Mouse (Mus musculus) hindbrain, embryonic 12.5 days (tissue): Measurements from ENCODE around the gene Pla2g16. TPM values are rescaled to one million over a fixed set of nuclear protein-coding genes. Genes with fewer than 3 reads are reported as not detected.

Experiments used
- ATAC-seq: fragments of 200-750 bp; cut with Nextera tagmentation; 2 replicates; pipeline ENCODE4 v1.8.0; 2017; ENCODE audit warnings: moderate TSS enrichment; ENCODE audit not compliant: low FRiP score
- H3K27ac ChIP-seq: fragments of 300-500 bp; sonication (generic); 2 replicates; pipeline ENCODE4 v1.5.1; 2016; ENCODE audit warnings: mild to moderate bottlenecking
- H3K27me3 ChIP-seq: fragments of 300-500 bp; sonication (generic); 2 replicates; pipeline ENCODE4 v1.6.1; 2016; ENCODE audit warnings: mild to moderate bottlenecking
- H3K36me3 ChIP-seq: fragments of 300-500 bp; sonication (generic); 2 replicates; pipeline ENCODE4 v1.6.1; 2016; ENCODE audit warnings: mild to moderate bottlenecking
- H3K4me1 ChIP-seq: fragments of 300-500 bp; sonication (generic); 2 replicates; pipeline ENCODE4 v1.6.1; 2016
- H3K4me2 ChIP-seq: fragments of 300-500 bp; sonication (generic); replicated peaks from 2 replicates; pipeline ENCODE4 v1.6.1; 2016; ENCODE audit warnings: mild to moderate bottlenecking
- H3K4me3 ChIP-seq: fragments of 300-500 bp; sonication (generic); 2 replicates; pipeline ENCODE4 v1.5.1; 2016; ENCODE audit warnings: mild to moderate bottlenecking
- H3K9ac ChIP-seq: fragments of 300-500 bp; sonication (generic); 2 replicates; pipeline ENCODE4 v1.6.1; 2016; ENCODE audit warnings: mild to moderate bottlenecking, moderate library complexity
- H3K9me3 ChIP-seq: fragments of 300-500 bp; sonication (generic); replicated peaks from 2 replicates; pipeline ENCODE4 v1.6.1; 2016; ENCODE audit warnings: mild to moderate bottlenecking
- WGBS: fragments of 180-500 bp; shearing (Covaris S2); methylation state at CpG from one replicate; pipeline ENCODE4 v1.1.7; 2016; 5-methylcytosine and 5-hydroxymethylcytosine counted together
- polyA plus RNA-seq: library from polyadenylated mRNA; unstranded; fragments of >200 nt; fragmentation: Nextera tagmentation; extraction: Ambion mirVana; gene quantifications from 2 replicates; pipeline ENCODE4 v1.2.1, GENCODE M21; 2016

Pla2g16 gene
- polyA plus RNA-seq: 2.8 and 4.8 TPM in 2 replicates

- Histone ChIP-seq H3K9ac (no peak within 1 kb of the TSS), H3K4me3 (peak within 1 kb of the TSS; percentile 39), H3K4me2 (peak within 1 kb of the TSS; percentile 63), H3K27ac (no peak within 1 kb of the TSS), H3K36me3 (no peaks in the 10 kb centered on the region), H3K4me1 (peaks cover 7% of the 10 kb centered on the region; the same call in 1 of the 2 replicates), H3K9me3 (no peaks in the 10 kb centered on the region), H3K27me3 (peaks cover 12% of the 10 kb centered on the region)
- 0 out of 2 replicates have a peak, but pooled peaks have one; percentile 43 for ATAC-seq
- WGBS: under 1% methylated on average over 27 of the region's 27 CpGs
Measured at GRCm38 (mm10) chr19:7557328-7557822, at the start of gene Pla2g16. Gene Pla2g16 (plus strand): TSS chr19:7557459.

- Histone ChIP-seq H3K4me1 (no peaks in the 10 kb centered on the region), H3K36me3 (peaks cover 6% of the 10 kb centered on the region), H3K9me3 (no peaks in the 10 kb centered on the region), H3K27me3 (no peaks in the 10 kb centered on the region), H3K27ac (no peak overlapping the region), H3K9ac (no peak overlapping the region), H3K4me3 (no peak overlapping the region), H3K4me2 (no peak overlapping the region)
- no peak for ATAC-seq
- WGBS: 70% methylated on average over 4 of the region's 4 CpGs
Measured at GRCm38 (mm10) chr19:7508026-7508425, 49.2 kb upstream of the Pla2g16 start.

GRCm38 (mm10) chr19:7516437-7516836 is 40.8 kb upstream of the Pla2g16 start:
- Histone ChIP-seq H3K9ac (no peak overlapping the region), H3K9me3 (no peaks in the 10 kb centered on the region), H3K4me3 (no peak overlapping the region), H3K27me3 (no peaks in the 10 kb centered on the region), H3K4me1 (no peaks in the 10 kb centered on the region), H3K36me3 (peaks cover 19% of the 10 kb centered on the region), H3K27ac (no peak overlapping the region), H3K4me2 (no peak overlapping the region)
- WGBS: 93% methylated on average over 1 of the region's 1 CpGs
- ATAC-seq: no peak

GRCm38 (mm10) chr19:7521619-7522018 is 35.6 kb upstream of the Pla2g16 start:
- no peak for ATAC-seq
- H3K27me3 ChIP-seq: no peaks in the 10 kb centered on the region
- H3K4me1 ChIP-seq: no peaks in the 10 kb centered on the region
- peaks cover 38% of the 10 kb centered on the region for H3K36me3 ChIP-seq
- WGBS: 93% methylated on average over 3 of the region's 3 CpGs
- no peak overlapping the region for H3K4me3 ChIP-seq
- H3K9me3 ChIP-seq: no peaks in the 10 kb centered on the region
- no peak overlapping the region for H3K27ac ChIP-seq
- H3K9ac ChIP-seq: no peak overlapping the region
- H3K4me2 ChIP-seq: no peak overlapping the region

- Histone ChIP-seq H3K36me3 (peaks cover 33% of the 10 kb centered on the region), H3K9ac (no peak overlapping the region), H3K4me1 (no peaks in the 10 kb centered on the region), H3K4me2 (no peak overlapping the region), H3K27me3 (no peaks in the 10 kb centered on the region), H3K27ac (no peak overlapping the region), H3K9me3 (no peaks in the 10 kb centered on the region), H3K4me3 (no peak overlapping the region)
- 98% methylated on average over 2 of the region's 2 CpGs for WGBS
- no peak for ATAC-seq
Measured at GRCm38 (mm10) chr19:7522856-7523255, 34.4 kb upstream of the Pla2g16 start.

GRCm38 (mm10) chr19:7523292-7523691 is 34.0 kb upstream of the Pla2g16 start:
- Histone ChIP-seq H3K4me2 (no peak overlapping the region), H3K27ac (no peak overlapping the region), H3K27me3 (no peaks in the 10 kb centered on the region), H3K9me3 (no peaks in the 10 kb centered on the region), H3K4me3 (no peak overlapping the region), H3K4me1 (no peaks in the 10 kb centered on the region), H3K36me3 (peaks cover 32% of the 10 kb centered on the region), H3K9ac (no peak overlapping the region)
- WGBS: 94% methylated on average over 1 of the region's 1 CpGs
- ATAC-seq: no peak

- H3K4me2 ChIP-seq: no peak overlapping the region
- H3K4me1 ChIP-seq: no peaks in the 10 kb centered on the region
- H3K27me3 ChIP-seq: no peaks in the 10 kb centered on the region
- peaks cover 29% of the 10 kb centered on the region for H3K36me3 ChIP-seq
- ATAC-seq: no peak
- no peak overlapping the region for H3K27ac ChIP-seq
- H3K9me3 ChIP-seq: no peaks in the 10 kb centered on the region
- no peak overlapping the region for H3K4me3 ChIP-seq
- H3K9ac ChIP-seq: no peak overlapping the region
Measured at GRCm38 (mm10) chr19:7523781-7524180, 33.5 kb upstream of the Pla2g16 start.

- no peaks in the 10 kb centered on the region for H3K4me1 ChIP-seq
- no peak overlapping the region for H3K9ac ChIP-seq
- H3K27me3 ChIP-seq: no peaks in the 10 kb centered on the region
- no peak overlapping the region for H3K27ac ChIP-seq
- H3K4me2 ChIP-seq: no peak overlapping the region
- 79% methylated on average over 3 of the region's 3 CpGs for WGBS
- no peaks in the 10 kb centered on the region for H3K9me3 ChIP-seq
- ATAC-seq: no peak
- peaks cover 23% of the 10 kb centered on the region for H3K36me3 ChIP-seq
- no peak overlapping the region for H3K4me3 ChIP-seq
Measured at GRCm38 (mm10) chr19:7524879-7525278, 32.4 kb upstream of the Pla2g16 start.

GRCm38 (mm10) chr19:7528639-7529428 is 28.4 kb upstream of the Pla2g16 start:
- no peaks in the 10 kb centered on the region for H3K9me3 ChIP-seq
- H3K27ac ChIP-seq: no peak overlapping the region
- H3K4me3 ChIP-seq: no peak overlapping the region
- ATAC-seq: peak; percentile 69; the same call in 1 of the 2 replicates
- no peak overlapping the region for H3K9ac ChIP-seq
- H3K4me2 ChIP-seq: no peak overlapping the region
- H3K27me3 ChIP-seq: no peaks in the 10 kb centered on the region
- H3K4me1 ChIP-seq: no peaks in the 10 kb centered on the region
- 63% methylated on average over 7 of the region's 7 CpGs for WGBS
- peaks cover 20% of the 10 kb centered on the region for H3K36me3 ChIP-seq

GRCm38 (mm10) chr19:7531906-7532305 is 25.4 kb upstream of the Pla2g16 start:
- ATAC-seq: no peak
- Histone ChIP-seq H3K4me2 (no peak overlapping the region), H3K36me3 (peaks cover 20% of the 10 kb centered on the region), H3K9ac (no peak overlapping the region), H3K9me3 (no peaks in the 10 kb centered on the region), H3K27me3 (no peaks in the 10 kb centered on the region), H3K27ac (no peak overlapping the region), H3K4me1 (no peaks in the 10 kb centered on the region), H3K4me3 (no peak overlapping the region)
- WGBS: 90% methylated on average over 5 of the region's 5 CpGs

- no peak overlapping the region for H3K4me3 ChIP-seq
- H3K4me2 ChIP-seq: no peak overlapping the region
- 77% methylated on average over 5 of the region's 5 CpGs for WGBS
- H3K9ac ChIP-seq: no peak overlapping the region
- H3K27ac ChIP-seq: no peak overlapping the region
- H3K9me3 ChIP-seq: no peaks in the 10 kb centered on the region
- H3K36me3 ChIP-seq: peaks cover 20% of the 10 kb centered on the region
- H3K27me3 ChIP-seq: no peaks in the 10 kb centered on the region
- no peaks in the 10 kb centered on the region for H3K4me1 ChIP-seq
- no peak for ATAC-seq
Measured at GRCm38 (mm10) chr19:7533891-7534290, 23.4 kb upstream of the Pla2g16 start.

- no peaks in the 10 kb centered on the region for H3K9me3 ChIP-seq
- H3K36me3 ChIP-seq: no peaks in the 10 kb centered on the region
- no peak for ATAC-seq
- no peaks in the 10 kb centered on the region for H3K27me3 ChIP-seq
- no peak overlapping the region for H3K9ac ChIP-seq
- no peak overlapping the region for H3K4me3 ChIP-seq
- 91% methylated on average over 3 of the region's 3 CpGs for WGBS
- H3K27ac ChIP-seq: no peak overlapping the region
- no peak overlapping the region for H3K4me2 ChIP-seq
- H3K4me1 ChIP-seq: no peaks in the 10 kb centered on the region
Measured at GRCm38 (mm10) chr19:7548924-7549323, 8.3 kb upstream of the Pla2g16 start.
